In genomic region chr2:32534061-32534732, GRCm38 (mm10) we compare ENCODE assay signal across 9 mouse cellular contexts. TPM values are rescaled to one million over a fixed set of nuclear protein-coding genes. Genes with fewer than 3 reads are reported as not detected.
A peak's percentile ranks its signal among the peaks of the same experiment; 100 is the strongest.
DNase-seq lines count a peak whose midpoint lies in the region; ATAC-seq and TF ChIP-seq lines count a peak whose summit lies in the region.
"Had no signal": no experiment of that assay in that cellular context is flagged by ENCODE, and none has a peak within 500 bp of the region (broad histone marks: within the 10 kb centered on the region; RNA-seq: fewer than 3 reads in every experiment).

No protein-coding gene starts in this region.

- H3K4me3 ChIP-seq in cortical plate, adult 2 months (ENCODE audit: insufficient read depth, low read length): peak overlapping the region; percentile 67; the same call in 1 of the 2 replicates
- H3K4me3 ChIP-seq in kidney, adult 2 months (ENCODE audit: insufficient read depth, low read depth, low read length): peak overlapping the region; percentile 70
- H3K4me3 ChIP-seq in lung, embryonic 16.5 days (ENCODE audit: low read length): peak overlapping the region; percentile 87
- H3K4me3 ChIP-seq in small intestine, adult 2 months (ENCODE audit: low read depth, low read length): peak overlapping the region; percentile 64

- no peak for TF ChIP-seq CTCF in cortical plate, adult 2 months (IDR thresholded peaks at IDR 0.05; ENCODE audit: extremely low read depth, insufficient read depth, low read length)
- no peak for TF ChIP-seq CTCF in kidney, adult 2 months (conservative IDR thresholded peaks at IDR 0.05; ENCODE audit: insufficient read depth, insufficient read length, low read depth, low read length)
- no peak for TF ChIP-seq CTCF in small intestine, adult 2 months (IDR thresholded peaks at IDR 0.05; ENCODE audit: extremely low read depth, insufficient read length, insufficient replicate concordance, low read depth, low read length)

- H3K4me1 ChIP-seq in cortical plate, adult 2 months (ENCODE audit: control insufficient read depth, insufficient read depth, low read length): peaks cover 4% of the 10 kb centered on the region; the same call in 1 of the 2 replicates
- H3K4me1 ChIP-seq in kidney, adult 2 months (ENCODE audit: control insufficient read depth, insufficient read depth, low read length): peaks cover 27% of the 10 kb centered on the region
- H3K4me1 ChIP-seq in lung, embryonic 16.5 days (replicated peaks; ENCODE audit: control insufficient read depth, insufficient read depth, low read length): peaks cover 42% of the 10 kb centered on the region
- H3K4me1 ChIP-seq in small intestine, adult 2 months (ENCODE audit: control insufficient read depth, insufficient read depth, insufficient read length, low read length): peaks cover 21% of the 10 kb centered on the region; the same call in 1 of the 2 replicates

- no peaks in the 10 kb centered on the region for H3K36me3 ChIP-seq in kidney, adult 2 months (ENCODE audit: control insufficient read depth, insufficient read depth, low read length)
- no peaks in the 10 kb centered on the region for H3K36me3 ChIP-seq in lung, embryonic 16.5 days (ENCODE audit: control insufficient read depth, insufficient read depth, low read length)
- no peaks in the 10 kb centered on the region for H3K36me3 ChIP-seq in small intestine, adult 2 months (ENCODE audit: control insufficient read depth, insufficient read depth, low read length)

- DNase-seq in spleen, postnatal 10 days (ENCODE audit: low spot score in 2 of 2): peak; percentile 28 to 47
- no peak for DNase-seq in spleen, postnatal 4 days (ENCODE audit: low spot score in 2 of 2)
- peak; percentile 68 for DNase-seq in heart, adult 8-10 months (ENCODE audit: low spot score)
- DNase-seq in kidney, adult 2 months: peak; percentile 80
- DNase-seq in layer of hippocampus, adult 11-12 months (ENCODE audit: low spot score): no peak

- no peaks in the 10 kb centered on the region for H3K9me3 ChIP-seq in lung, embryonic 16.5 days (ENCODE audit: control insufficient read depth, low read length)

- peak overlapping the region; percentile 64 for H3K9ac ChIP-seq in lung, embryonic 16.5 days (ENCODE audit: low read length)

- H3K27ac ChIP-seq in cortical plate, adult 2 months (ENCODE audit: insufficient read depth, low read length): peak overlapping the region; percentile 80
- H3K27ac ChIP-seq in kidney, adult 2 months (ENCODE audit: insufficient read depth, low read depth, low read length): peak overlapping the region; percentile 94
- H3K27ac ChIP-seq in lung, embryonic 16.5 days (ENCODE audit: low read length): peak overlapping the region; percentile 96
- peak overlapping the region; percentile 97 for H3K27ac ChIP-seq in small intestine, adult 2 months (ENCODE audit: insufficient read depth, low read depth, low read length)

- ATAC-seq in lung, embryonic 16.5 days (ENCODE audit: low read depth): peak; percentile 44

- H3K27me3 ChIP-seq in kidney, adult 2 months (replicated peaks; ENCODE audit: control insufficient read depth, insufficient read depth, low read length): no peaks in the 10 kb centered on the region
- no peaks in the 10 kb centered on the region for H3K27me3 ChIP-seq in lung, embryonic 16.5 days (ENCODE audit: control insufficient read depth, insufficient read depth, low read depth, low read length)
- H3K27me3 ChIP-seq in small intestine, adult 2 months (ENCODE audit: control insufficient read depth, insufficient read depth, low read length): no peaks in the 10 kb centered on the region

- 10% methylated on average over 13 of the region's 13 CpGs for WGBS in kidney, adult 2 months
- 7% methylated on average over 13 of the region's 13 CpGs for WGBS in lung, embryonic 16.5 days
- WGBS in small intestine, adult 2 months: 7% methylated on average over 13 of the region's 13 CpGs

- H3K4me2 ChIP-seq in lung, embryonic 16.5 days (ENCODE audit: low read depth, low read length): peak overlapping the region; percentile 71

- TF ChIP-seq POLR2A in cortical plate, adult 2 months (IDR thresholded peaks at IDR 0.05; ENCODE audit: extremely low read depth, insufficient read depth, low read length): no peak
- peak; percentile 11 for TF ChIP-seq POLR2A in kidney, adult 2 months (IDR thresholded peaks at IDR 0.05; ENCODE audit: low read depth, low read length)
- TF ChIP-seq POLR2A in small intestine, adult 2 months (IDR thresholded peaks at IDR 0.05; ENCODE audit: low read depth, low read length): peak; percentile 68; the same call in 1 of the 2 replicates

RNA-seq across cellular contexts. Expression of gene Fam102a, which starts 0.9 kb away (rescaled TPM):
- polyA plus RNA-seq in cortical plate, adult 2 months (2012; rRNA removed): 39.2 and 46.7 TPM in 2 replicates
- 10 to 100 TPM in 1 of 4 experiments, 1 to 10 TPM in 3; 6.8 to 10.9 (median 8.6) TPM for total RNA-seq in heart, adult 8-10 months (2022)
- polyA plus RNA-seq in kidney, adult 2 months (2012; rRNA removed): 39.0 and 40.2 TPM in 2 replicates
- 11.9 and 12.7 TPM in 2 replicates for polyA plus RNA-seq in lung, embryonic 16.5 days (2015; fragmentation: Nextera tagmentation; extraction: Ambion mirVana)
- polyA plus RNA-seq in small intestine, adult 2 months (2012; rRNA removed): 55.2 and 96.2 TPM in 2 replicates

RNA-seq across cellular contexts. Expression of gene Dpm2, which starts 36.5 kb away (rescaled TPM):
- polyA plus RNA-seq in cortical plate, adult 2 months (2012; rRNA removed): 153 and 155 TPM in 2 replicates
- 10 to 100 TPM; 16.5 to 22.2 (median 18.6) TPM for total RNA-seq in heart, adult 8-10 months (2022)
- 120 and 138 TPM in 2 replicates for polyA plus RNA-seq in kidney, adult 2 months (2012; rRNA removed)
- polyA plus RNA-seq in lung, embryonic 16.5 days (2015; fragmentation: Nextera tagmentation; extraction: Ambion mirVana): 106 and 109 TPM in 2 replicates
- 49.3 and 87.5 TPM in 2 replicates for polyA plus RNA-seq in small intestine, adult 2 months (2012; rRNA removed)

RNA-seq across cellular contexts. Expression of gene Pip5kl1, which starts 40.4 kb away (rescaled TPM):
- 31.3 and 37.6 TPM in 2 replicates for polyA plus RNA-seq in cortical plate, adult 2 months (2012; rRNA removed)
- under 1 TPM in 1 of 4 experiments, not detected in 3; 0.34 TPM for total RNA-seq in heart, adult 8-10 months (2022)
- 0.14 TPM in 1 of 2 replicates, not detected in the other for polyA plus RNA-seq in kidney, adult 2 months (2012; rRNA removed)
- polyA plus RNA-seq in lung, embryonic 16.5 days (2015; fragmentation: Nextera tagmentation; extraction: Ambion mirVana): 0.15 and 0.34 TPM in 2 replicates
- 0.15 and 0.25 TPM in 2 replicates for polyA plus RNA-seq in small intestine, adult 2 months (2012; rRNA removed)
- total RNA-seq: gastrocnemius, postnatal 4 days had no signal

RNA-seq across cellular contexts. Expression of gene 9430097D07Rik, which starts 41.3 kb away (rescaled TPM):
- polyA plus RNA-seq in cortical plate, adult 2 months (2012; rRNA removed): 1.0 TPM in 2 replicates
- not detected for total RNA-seq in heart, adult 8-10 months (2022)
- not detected in 2 replicates for polyA plus RNA-seq in kidney, adult 2 months (2012; rRNA removed)
- not detected in 2 replicates for polyA plus RNA-seq in lung, embryonic 16.5 days (2015; fragmentation: Nextera tagmentation; extraction: Ambion mirVana)
- not detected in 2 replicates for polyA plus RNA-seq in small intestine, adult 2 months (2012; rRNA removed)
- total RNA-seq: gastrocnemius, postnatal 4 days had no signal

RNA-seq across cellular contexts. Expression of gene St6galnac4, which starts 52.7 kb away (rescaled TPM):
- 34.8 and 36.6 TPM in 2 replicates for polyA plus RNA-seq in cortical plate, adult 2 months (2012; rRNA removed)
- total RNA-seq in heart, adult 8-10 months (2022): 10 to 100 TPM; 15.6 to 23.2 (median 20.7) TPM
- polyA plus RNA-seq in kidney, adult 2 months (2012; rRNA removed): 7.0 and 7.2 TPM in 2 replicates
- polyA plus RNA-seq in lung, embryonic 16.5 days (2015; fragmentation: Nextera tagmentation; extraction: Ambion mirVana): 26.0 and 28.1 TPM in 2 replicates
- 9.1 and 9.6 TPM in 2 replicates for polyA plus RNA-seq in small intestine, adult 2 months (2012; rRNA removed)

Comparison
In these comparisons a context has a peak if more than half of its experiments do, and no peak if none do; other contexts are left out.
1. DNase-seq: peak in spleen, postnatal 10 days (2 of 2), heart, adult 8-10 months (single experiment) and kidney, adult 2 months (single experiment); none in spleen, postnatal 4 days (0 of 2) and layer of hippocampus, adult 11-12 months (single experiment).
2. RNA of gene Pip5kl1, which starts 40.4 kb away (polyA plus RNA-seq): 31.3 to 37.6 TPM in cortical plate, adult 2 months; 0.15 to 0.34 TPM in lung, embryonic 16.5 days, 0.15 to 0.25 TPM in small intestine, adult 2 months and 0.14 TPM in kidney, adult 2 months; every median in the first group is over 10 times any median in the second.
3. Peak in every context shown above with its lines, with median percentiles within 50 percentile points of each other: H3K27ac ChIP-seq and H3K4me3 ChIP-seq.